Mouse (Mus musculus) midbrain, embryonic 16.5 days (tissue): Measurements from ENCODE around the gene Cend1. TPM values are rescaled to one million over a fixed set of nuclear protein-coding genes. Genes with fewer than 3 reads are reported as not detected.

Experiments
- ATAC-seq: fragments of 200-750 bp; cut with Nextera tagmentation; 2 replicates; pipeline ENCODE4 v1.8.0; 2017; ENCODE audit warnings: moderate TSS enrichment
- H3K27ac ChIP-seq: fragments of 300-500 bp; sonication (generic); 2 replicates; pipeline ENCODE4 v1.5.1; 2014; ENCODE audit warnings: mild to moderate bottlenecking, low read length, mixed read lengths
- H3K27me3 ChIP-seq: fragments of 300-500 bp; sonication (generic); 2 replicates; pipeline ENCODE4 v1.6.1; 2014; ENCODE audit warnings: low read depth, low read length, mixed read lengths; ENCODE audit not compliant: control insufficient read depth, insufficient read depth
- H3K36me3 ChIP-seq: fragments of 300-500 bp; sonication (generic); 2 replicates; pipeline ENCODE4 v1.6.1; 2014; ENCODE audit warnings: mild to moderate bottlenecking, low read length, moderate library complexity, mixed read lengths; ENCODE audit not compliant: control insufficient read depth, insufficient read depth
- H3K4me1 ChIP-seq: fragments of 300-500 bp; sonication (generic); 2 replicates; pipeline ENCODE4 v1.6.1; 2014; ENCODE audit warnings: mild to moderate bottlenecking, low read length, mixed read lengths; ENCODE audit not compliant: control insufficient read depth, insufficient read depth
- H3K4me2 ChIP-seq: fragments of 300-500 bp; sonication (generic); 2 replicates; pipeline ENCODE4 v1.6.1; 2014; ENCODE audit warnings: mild to moderate bottlenecking, low read length, mixed read lengths
- H3K4me3 ChIP-seq: fragments of 300-500 bp; sonication (generic); 2 replicates; pipeline ENCODE4 v1.5.1; 2014; ENCODE audit warnings: low read depth, mild to moderate bottlenecking, low read length, moderate library complexity, mixed read lengths
- H3K9ac ChIP-seq: fragments of 300-500 bp; sonication (generic); 2 replicates; pipeline ENCODE4 v1.6.1; 2014; ENCODE audit warnings: low read depth, low read length, mixed read lengths
- H3K9me3 ChIP-seq: fragments of 300-500 bp; sonication (generic); replicated peaks from 2 replicates; pipeline ENCODE4 v1.6.1; 2014; ENCODE audit warnings: mild to moderate bottlenecking, low read length, mixed read lengths; ENCODE audit not compliant: control insufficient read depth, poor library complexity, severe bottlenecking
- WGBS: fragments of 180-500 bp; shearing (Covaris S2); extraction: QIAGEN DNeasy Blood & Tissue Kit; methylation state at CpG from one replicate; pipeline ENCODE4 v1.1.7; 2014; 5-methylcytosine and 5-hydroxymethylcytosine counted together
- polyA plus RNA-seq: library from polyadenylated mRNA; unstranded; fragments of >200 nt; fragmentation: Nextera tagmentation; extraction: Ambion mirVana; gene quantifications from 2 replicates; pipeline ENCODE4 v1.2.1, GENCODE M21; 2015

Cend1 gene
- polyA plus RNA-seq, 1 experiment from 2014 or later = 151 TPM

DNA sequence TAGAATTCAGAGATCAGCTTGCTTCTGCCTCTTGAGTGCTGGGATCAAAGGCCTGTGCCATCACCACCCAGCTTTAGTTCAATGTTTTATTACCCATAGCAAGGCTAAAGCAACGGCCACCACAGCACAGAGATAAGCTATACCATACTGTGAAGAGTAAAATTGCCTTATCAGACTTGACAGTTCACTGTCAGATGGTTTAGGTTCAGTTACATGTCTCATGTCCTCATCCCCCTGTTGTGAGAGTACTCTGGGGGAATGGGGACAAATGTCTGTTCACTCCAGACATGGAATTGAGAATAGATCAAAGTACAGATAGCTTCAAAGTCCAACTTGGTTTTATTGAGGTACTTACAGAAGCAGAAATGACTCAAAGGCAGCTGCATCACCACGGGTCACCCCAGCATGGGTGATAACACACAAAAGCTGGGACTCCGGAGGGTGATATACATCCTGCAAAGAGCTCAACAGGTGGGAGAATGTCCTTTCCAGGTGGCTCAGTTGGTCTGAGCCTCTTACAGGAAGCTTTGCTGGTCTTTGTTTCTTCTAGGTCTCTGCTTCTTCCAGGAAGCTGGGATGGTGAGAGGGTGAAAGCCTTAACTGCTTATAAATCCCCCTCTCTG is 40.7 kb downstream of the Cend1 start:
- H3K27ac ChIP-seq = no peak overlapping the region
- H3K9me3 ChIP-seq = no peaks in the 10 kb centered on the region
- H3K9ac ChIP-seq = no peak overlapping the region
- WGBS = 51% methylated on average over 3 of the region's 3 CpGs
- no peak for ATAC-seq
- peaks cover 6% of the 10 kb centered on the region for H3K27me3 ChIP-seq
- no peak overlapping the region for H3K4me2 ChIP-seq
- H3K4me1 ChIP-seq = peaks cover 11% of the 10 kb centered on the region
- H3K4me3 ChIP-seq = no peak overlapping the region
- H3K36me3 ChIP-seq = no peaks in the 10 kb centered on the region

DNA sequence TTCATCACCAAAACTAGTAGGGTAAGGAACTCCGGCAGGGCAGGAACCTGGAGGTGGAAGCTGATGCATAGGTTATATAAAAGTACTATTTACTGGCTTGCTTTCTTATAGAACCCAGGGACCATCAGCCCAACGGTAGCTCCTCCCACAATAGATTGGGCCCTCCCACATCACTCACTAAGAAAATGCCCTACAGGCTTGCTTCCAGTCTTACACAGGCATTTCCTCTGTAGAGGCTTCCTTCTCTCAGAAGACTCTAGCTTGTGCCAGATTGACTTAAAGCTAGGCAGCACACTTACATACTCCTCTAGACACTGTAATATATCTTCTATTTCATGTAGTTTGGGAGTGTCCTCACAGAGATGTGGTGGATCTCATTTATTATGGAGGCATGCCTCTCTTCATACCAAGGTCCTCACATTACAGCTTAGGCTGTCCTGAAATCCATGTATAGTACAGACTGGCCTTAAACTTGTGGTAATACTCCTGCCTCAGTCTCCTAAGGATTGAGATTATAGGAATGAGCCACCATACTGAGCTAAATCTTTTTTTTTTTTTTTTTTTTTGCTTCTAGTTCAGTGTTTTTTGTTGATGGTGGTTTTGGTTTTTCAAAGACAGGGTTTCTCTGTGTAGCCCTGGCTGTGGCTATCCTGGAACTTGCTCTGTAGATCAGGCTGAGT is 41.3 kb downstream of the Cend1 start:
- no peak overlapping the region for H3K4me3 ChIP-seq
- ATAC-seq = no peak
- peaks cover 6% of the 10 kb centered on the region for H3K27me3 ChIP-seq
- no peaks in the 10 kb centered on the region for H3K36me3 ChIP-seq
- H3K4me2 ChIP-seq = no peak overlapping the region
- H3K9me3 ChIP-seq = no peaks in the 10 kb centered on the region
- 64% methylated on average over 2 of the region's 2 CpGs for WGBS
- H3K9ac ChIP-seq = no peak overlapping the region
- no peak overlapping the region for H3K27ac ChIP-seq
- H3K4me1 ChIP-seq = peaks cover 7% of the 10 kb centered on the region

DNA sequence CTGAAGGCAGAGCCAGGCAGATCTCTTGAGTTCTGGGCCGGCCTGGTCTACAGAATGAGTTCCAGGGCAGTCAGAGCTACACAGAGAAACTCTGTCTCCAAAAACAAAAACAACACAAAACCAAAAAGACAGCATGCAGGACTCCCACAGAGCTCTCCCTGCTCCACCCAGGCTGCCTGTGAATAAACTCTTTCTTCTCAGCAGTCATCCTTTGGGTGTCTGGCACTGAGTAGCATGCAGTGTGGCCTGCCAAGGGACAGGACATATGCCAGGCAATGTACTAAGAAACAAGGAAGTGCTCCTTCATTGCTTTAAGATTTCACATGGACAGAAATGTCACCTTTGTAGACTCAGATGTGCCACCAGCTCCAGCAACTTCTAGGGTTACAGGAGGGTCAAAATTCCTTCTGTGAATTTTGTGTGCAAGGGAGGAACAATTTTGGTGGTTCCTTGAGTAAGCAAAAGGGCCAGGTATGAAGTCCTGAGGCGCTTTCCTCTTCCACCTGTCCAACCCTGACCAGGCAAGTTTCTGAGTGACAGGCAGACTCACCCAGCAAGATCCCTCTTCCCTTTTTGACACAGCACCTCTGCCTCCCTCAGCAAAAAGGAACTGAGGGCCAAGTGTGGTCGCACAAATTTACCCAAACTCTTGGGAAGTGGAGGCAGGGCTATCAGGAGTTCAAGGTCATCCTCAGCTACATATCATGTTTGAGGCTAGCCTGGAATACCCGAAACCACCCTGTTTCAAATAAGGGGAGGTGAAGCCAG is 48.0 kb downstream of the Cend1 start:
- no peak for ATAC-seq
- H3K27me3 ChIP-seq = no peaks in the 10 kb centered on the region
- no peak overlapping the region for H3K9ac ChIP-seq
- WGBS = 80% methylated on average over 4 of the region's 4 CpGs
- no peak overlapping the region for H3K27ac ChIP-seq
- no peaks in the 10 kb centered on the region for H3K9me3 ChIP-seq
- no peaks in the 10 kb centered on the region for H3K36me3 ChIP-seq
- no peak overlapping the region for H3K4me3 ChIP-seq
- no peaks in the 10 kb centered on the region for H3K4me1 ChIP-seq
- no peak overlapping the region for H3K4me2 ChIP-seq

DNA sequence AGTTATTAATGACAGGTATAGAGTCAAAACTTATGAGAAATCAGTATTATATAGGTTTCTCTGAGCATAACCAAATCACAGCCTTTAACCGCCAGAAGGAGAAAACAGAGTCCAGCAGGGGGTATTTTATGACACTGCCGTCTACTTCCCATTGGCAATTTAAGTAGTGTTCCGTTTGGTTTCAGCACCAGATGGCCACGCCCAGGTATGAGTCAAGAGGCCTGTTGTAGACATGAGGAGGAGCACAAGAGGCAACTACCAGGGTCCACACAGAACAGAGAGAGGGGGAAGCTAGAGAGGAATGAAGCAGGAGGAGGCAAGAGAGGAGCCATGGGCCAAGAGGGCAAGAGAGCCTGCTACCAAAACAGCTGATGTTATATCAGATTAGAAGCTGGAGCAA is 49.7 kb downstream of the Cend1 start:
- Histone ChIP-seq H3K9ac (no peak overlapping the region), H3K4me1 (no peaks in the 10 kb centered on the region), H3K27me3 (no peaks in the 10 kb centered on the region), H3K4me3 (no peak overlapping the region), H3K27ac (no peak overlapping the region), H3K36me3 (no peaks in the 10 kb centered on the region), H3K4me2 (no peak overlapping the region), H3K9me3 (no peaks in the 10 kb centered on the region)
- ATAC-seq = no peak
- 72% methylated on average over 4 of the region's 4 CpGs for WGBS

Other genes with a start within 250 kb of the Cend1 start
- 139 and 144 TPM in 2 replicates for gene Hras, start 235.5 kb downstream of the Cend1 start, polyA plus RNA-seq
- gene Lrrc56, start 235.3 kb downstream of the Cend1 start, polyA plus RNA-seq = 11.5 and 12.7 TPM in 2 replicates
- 0.23 and 0.81 TPM in 2 replicates for gene Lmntd2, start 215.4 kb downstream of the Cend1 start, polyA plus RNA-seq
- gene Rassf7, start 213.6 kb downstream of the Cend1 start, polyA plus RNA-seq = 19.8 and 21.2 TPM in 2 replicates
- 68.0 and 72.3 TPM in 2 replicates for gene Phrf1, start 200.7 kb downstream of the Cend1 start, polyA plus RNA-seq
- 1.4 and 1.5 TPM in 2 replicates for gene Irf7, start 163.0 kb downstream of the Cend1 start, polyA plus RNA-seq
- not detected in 2 replicates for gene Cdhr5, start 152.7 kb downstream of the Cend1 start, polyA plus RNA-seq
- gene Sct, start 150.4 kb downstream of the Cend1 start, polyA plus RNA-seq = 2.4 and 2.8 TPM in 2 replicates
- gene Drd4, start 137.5 kb downstream of the Cend1 start, polyA plus RNA-seq = 0.58 and 1.2 TPM in 2 replicates
- gene Deaf1, start 101.8 kb downstream of the Cend1 start, polyA plus RNA-seq = 211 and 237 TPM in 2 replicates
- 53.1 and 54.7 TPM in 2 replicates for gene Tmem80, start 101.8 kb downstream of the Cend1 start, polyA plus RNA-seq
- gene Eps8l2, start 90.6 kb downstream of the Cend1 start, polyA plus RNA-seq = 0.61 and 1.0 TPM in 2 replicates
- gene Taldo1, start 37.3 kb downstream of the Cend1 start, polyA plus RNA-seq = 291 and 309 TPM in 2 replicates
- gene Gatd1, start 15.4 kb downstream of the Cend1 start, polyA plus RNA-seq = 48.5 and 54.9 TPM in 2 replicates
- 108 and 121 TPM in 2 replicates for gene Slc25a22, start 8.4 kb upstream of the Cend1 start, polyA plus RNA-seq
- 2.4 and 2.5 TPM in 2 replicates for gene Pidd1, start 14.5 kb upstream of the Cend1 start, polyA plus RNA-seq
- 607 and 649 TPM in 2 replicates for gene Rplp2, start 17.9 kb upstream of the Cend1 start, polyA plus RNA-seq
- gene Pnpla2, start 25.7 kb upstream of the Cend1 start, polyA plus RNA-seq = 16.9 and 17.7 TPM in 2 replicates
- 6.6 and 7.1 TPM in 2 replicates for gene Cracr2b, start 31.6 kb upstream of the Cend1 start, polyA plus RNA-seq
- 17.1 and 17.5 TPM in 2 replicates for gene Cd151, start 37.9 kb upstream of the Cend1 start, polyA plus RNA-seq
- 73.3 and 74.0 TPM in 2 replicates for gene Polr2l, start 45.6 kb upstream of the Cend1 start, polyA plus RNA-seq
- 45.8 and 49.1 TPM in 2 replicates for gene Tspan4, start 45.7 kb upstream of the Cend1 start, polyA plus RNA-seq
- 40.3 and 52.8 TPM in 2 replicates for gene Chid1, start 110.4 kb upstream of the Cend1 start, polyA plus RNA-seq
- gene Ap2a2, start 132.7 kb upstream of the Cend1 start, polyA plus RNA-seq = 132 and 137 TPM in 2 replicates
- 0.23 and 0.26 TPM in 2 replicates for gene Muc6, start 225.8 kb upstream of the Cend1 start, polyA plus RNA-seq